In genomic region chr3:27485141-27485540, GRCm38 (mm10) we compare ENCODE assay signal across 14 mouse cellular contexts.
"Had no signal": no experiment of that assay in that cellular context is flagged by ENCODE, and none has a peak within 500 bp of the region (broad histone marks: within the 10 kb centered on the region; RNA-seq: fewer than 3 reads in every experiment).

No protein-coding gene starts in this region.

- H3K9me3 ChIP-seq: neural tube, embryonic 13.5 days; neural tube, embryonic 15.5 days; stomach, embryonic 15.5 days had no signal

- H3K9ac ChIP-seq: neural tube, embryonic 13.5 days; neural tube, embryonic 15.5 days; stomach, embryonic 15.5 days had no signal

- H3K36me3 ChIP-seq: neural tube, embryonic 15.5 days had no signal

- DNase-seq: retina, postnatal 1 day; right cerebral cortex, adult 18-20 months; right cerebral cortex, postnatal 14 days; right cerebral cortex, postnatal 25 days; right cerebral cortex, postnatal 4 days; spleen, adult 18-20 months; thymus, adult 18-20 months; thymus, adult 2 months; thymus, postnatal 25 days; thymus, postnatal 4 days had no signal

- H3K4me3 ChIP-seq: neural tube, embryonic 13.5 days; neural tube, embryonic 15.5 days; stomach, embryonic 15.5 days had no signal

- H3K4me2 ChIP-seq: neural tube, embryonic 13.5 days; neural tube, embryonic 15.5 days; stomach, embryonic 15.5 days had no signal

- H3K4me1 ChIP-seq: neural tube, embryonic 13.5 days; neural tube, embryonic 15.5 days; stomach, embryonic 15.5 days had no signal

- H3K27me3 ChIP-seq: neural tube, embryonic 13.5 days; neural tube, embryonic 15.5 days; stomach, embryonic 15.5 days had no signal

- H3K27ac ChIP-seq: neural tube, embryonic 13.5 days; neural tube, embryonic 15.5 days; stomach, embryonic 15.5 days; stomach, postnatal 0 days had no signal
